Mouse (Mus musculus) liver, adult 2 months (tissue): Measurements from ENCODE around the gene Fto.

Experiments
- CTCF ChIP-seq: fragments of 200-500 bp; IDR thresholded peaks from 2 replicates; pipeline ENCODE4 v1.5.1; 2011; ENCODE audit warnings: low read depth, low read length, control low read depth
- POLR2A ChIP-seq: fragments of 200-500 bp; IDR thresholded peaks from 2 replicates; pipeline ENCODE4 v1.6.1; 2011; ENCODE audit warnings: low read length, control low read depth; ENCODE audit not compliant: insufficient read depth; ENCODE audit errors: extremely low read depth

- TF ChIP-seq CTCF = no peak
- TF ChIP-seq POLR2A = no peak
These were observed 219.5 kb downstream of the Fto start for GRCm38 (mm10) chr8:91532671-91533436.
